Mouse (Mus musculus) heart, postnatal 0 days (tissue): ENCODE measurements around the gene Efnb2.

ENCODE experiments used
- CTCF ChIP-seq: IDR thresholded peaks from 2 replicates; pipeline ENCODE4 v1.5.1; 2016; ENCODE audit warnings: antibody characterized with exemption, control low read depth, low read depth
- EP300 ChIP-seq: IDR thresholded peaks from 2 replicates; pipeline ENCODE4 v1.6.1; 2016; ENCODE audit warnings: antibody characterized with exemption, low read depth

- TF ChIP-seq EP300 (no peak), CTCF (no peak)
These were observed 24.5 kb upstream of the Efnb2 start for GRCm38 (mm10) chr8:8685517-8685916.
